Mouse (Mus musculus) forebrain, embryonic 10.5 days (tissue): ENCODE measurements around the gene Psmd6. TPM values are rescaled to one million over a fixed set of nuclear protein-coding genes. Genes with fewer than 3 reads are reported as not detected.

Source experiments
- DNase-seq: peaks from one replicate; pipeline ENCODE4 v3.0.0-alpha.2; 2017; ENCODE audit warnings: low spot score; ENCODE audit errors: extremely low spot score
- H3K27ac ChIP-seq: fragments of 300-500 bp; sonication (generic); 2 replicates; pipeline ENCODE4 v1.5.1; 2016; ENCODE audit warnings: mild to moderate bottlenecking
- H3K27me3 ChIP-seq: fragments of 300-500 bp; sonication (generic); 2 replicates; pipeline ENCODE4 v1.6.1; 2016; ENCODE audit warnings: mild to moderate bottlenecking; ENCODE audit not compliant: poor library complexity, severe bottlenecking
- H3K36me3 ChIP-seq: fragments of 300-500 bp; sonication (generic); replicated peaks from 2 replicates; pipeline ENCODE4 v1.6.1; 2016; ENCODE audit warnings: mild to moderate bottlenecking, moderate library complexity
- H3K4me1 ChIP-seq: fragments of 300-500 bp; sonication (generic); 2 replicates; pipeline ENCODE4 v1.6.1; 2016
- H3K4me3 ChIP-seq: fragments of 300-500 bp; sonication (generic); 2 replicates; pipeline ENCODE4 v1.5.1; 2016; ENCODE audit warnings: mild to moderate bottlenecking, moderate library complexity
- H3K9me3 ChIP-seq: fragments of 300-500 bp; sonication (generic); 2 replicates; pipeline ENCODE4 v1.6.1; 2016; ENCODE audit warnings: mild to moderate bottlenecking, moderate library complexity
- WGBS: fragments of 180-500 bp; shearing (Covaris S2); methylation state at CpG from one replicate; pipeline ENCODE4 v1.1.7; 2016; 5-methylcytosine and 5-hydroxymethylcytosine counted together
- polyA plus RNA-seq: library from polyadenylated mRNA; unstranded; fragments of >200 nt; fragmentation: Nextera tagmentation; extraction: Ambion mirVana; gene quantifications from 2 replicates; pipeline ENCODE4 v1.2.1, GENCODE M21; 2016

Psmd6 gene
- polyA plus RNA-seq: 294 and 295 TPM in 2 replicates

DNA sequence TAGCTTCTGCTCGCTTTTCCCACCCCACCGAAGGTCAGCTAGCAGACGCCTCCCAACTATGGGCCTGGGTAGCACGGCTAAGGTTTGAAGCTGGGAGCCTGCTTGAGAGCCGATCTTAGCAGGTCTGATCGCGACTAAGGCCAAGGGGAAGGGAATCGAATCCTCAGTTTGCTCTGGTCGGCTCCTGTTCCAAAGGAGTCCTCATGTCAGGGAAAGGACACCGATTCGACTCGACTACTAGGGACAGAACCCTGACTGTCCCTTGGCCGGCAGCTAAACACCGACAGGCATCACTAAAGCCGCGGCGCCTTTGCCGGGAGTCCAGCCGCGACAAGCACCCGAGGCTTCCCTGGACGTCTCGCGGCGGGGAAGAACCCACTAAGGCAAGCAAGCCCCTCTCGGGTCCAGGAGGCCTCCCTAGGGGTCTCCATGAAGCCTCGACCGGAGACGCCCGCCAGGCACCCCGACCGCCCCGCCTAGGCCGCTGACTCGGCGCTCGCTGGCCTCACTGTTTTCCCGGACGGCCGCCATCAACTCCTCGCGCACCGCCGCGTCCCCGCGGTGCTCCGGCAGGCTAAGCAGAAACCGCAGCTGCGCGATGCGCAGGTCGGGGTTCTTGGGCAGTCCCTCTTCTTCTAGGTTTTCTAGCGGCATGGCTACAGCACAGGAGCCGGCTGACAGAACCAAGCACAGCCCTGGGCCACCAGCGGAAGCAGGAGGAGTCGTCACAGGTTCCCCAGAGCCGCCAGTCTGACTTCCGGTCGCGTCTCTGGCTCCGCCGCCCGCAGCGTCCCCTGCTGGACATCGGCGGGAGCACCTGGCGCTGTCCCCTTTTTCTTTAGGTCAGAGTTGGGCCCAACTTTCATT lies at the start of gene Psmd6:
Psmd6 (minus strand) TSS at position 755 of the 867 bp plus-strand sequence.
- 1% methylated on average over 68 of the region's 68 CpGs for WGBS
- Histone ChIP-seq H3K4me3 (peak within 1 kb of the TSS; percentile 97), H3K9me3 (no peaks in the 10 kb centered on the region), H3K36me3 (peaks cover 41% of the 10 kb centered on the region), H3K4me1 (peaks cover 10% of the 10 kb centered on the region), H3K27ac (peak within 1 kb of the TSS; percentile 88), H3K27me3 (no peaks in the 10 kb centered on the region)
- DNase-seq: peak; percentile 89

DNA sequence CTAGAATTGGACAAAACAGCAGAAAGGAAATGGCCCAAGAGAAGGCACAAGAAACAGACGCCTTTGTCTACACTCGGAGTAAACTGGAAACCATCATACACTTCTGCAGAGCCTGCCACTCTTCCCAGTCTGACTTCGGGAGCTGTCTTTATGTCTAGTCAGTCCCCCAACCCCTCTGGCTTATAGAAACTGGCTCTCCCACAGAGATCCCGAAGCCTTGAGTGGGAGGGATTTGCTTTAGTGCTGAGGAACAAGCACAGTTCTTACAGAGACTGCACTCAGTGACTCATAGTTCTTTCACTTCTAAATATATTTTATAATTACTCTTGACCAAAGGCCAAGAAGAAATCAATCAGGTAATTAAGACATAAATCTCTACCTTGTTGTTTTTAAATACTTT lies 10.1 kb downstream of the Psmd6 start:
- H3K4me1 ChIP-seq: no peaks in the 10 kb centered on the region
- no peaks in the 10 kb centered on the region for H3K9me3 ChIP-seq
- WGBS: 79% methylated on average over 4 of the region's 4 CpGs
- no peak for DNase-seq
- no peak overlapping the region for H3K4me3 ChIP-seq
- H3K36me3 ChIP-seq: peaks cover 68% of the 10 kb centered on the region
- H3K27ac ChIP-seq: no peak overlapping the region
- no peaks in the 10 kb centered on the region for H3K27me3 ChIP-seq

DNA sequence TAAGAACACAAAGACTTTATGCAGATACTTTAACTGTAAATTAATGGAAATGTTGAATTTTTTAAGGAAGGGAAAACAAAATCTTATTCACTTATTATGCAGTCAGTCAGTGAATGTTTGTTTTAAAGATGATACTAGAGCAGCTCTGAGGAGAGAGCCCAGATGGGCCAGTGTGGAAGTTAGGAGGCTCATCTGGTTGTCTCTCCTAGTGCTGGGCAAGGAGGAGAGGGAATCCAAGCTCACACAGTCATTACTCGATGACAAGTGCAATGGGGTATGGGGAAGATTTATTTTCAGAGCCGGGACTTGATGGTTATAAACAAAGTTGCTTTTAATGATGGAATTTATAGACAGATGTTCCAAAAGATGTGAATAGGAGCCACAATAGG lies 15.9 kb downstream of the Psmd6 start:
- Histone ChIP-seq H3K27me3 (no peaks in the 10 kb centered on the region), H3K4me1 (no peaks in the 10 kb centered on the region), H3K9me3 (no peaks in the 10 kb centered on the region), H3K36me3 (peaks cover 53% of the 10 kb centered on the region), H3K27ac (no peak overlapping the region), H3K4me3 (no peak overlapping the region)
- WGBS: 87% methylated on average over 2 of the region's 2 CpGs
- no peak for DNase-seq

DNA sequence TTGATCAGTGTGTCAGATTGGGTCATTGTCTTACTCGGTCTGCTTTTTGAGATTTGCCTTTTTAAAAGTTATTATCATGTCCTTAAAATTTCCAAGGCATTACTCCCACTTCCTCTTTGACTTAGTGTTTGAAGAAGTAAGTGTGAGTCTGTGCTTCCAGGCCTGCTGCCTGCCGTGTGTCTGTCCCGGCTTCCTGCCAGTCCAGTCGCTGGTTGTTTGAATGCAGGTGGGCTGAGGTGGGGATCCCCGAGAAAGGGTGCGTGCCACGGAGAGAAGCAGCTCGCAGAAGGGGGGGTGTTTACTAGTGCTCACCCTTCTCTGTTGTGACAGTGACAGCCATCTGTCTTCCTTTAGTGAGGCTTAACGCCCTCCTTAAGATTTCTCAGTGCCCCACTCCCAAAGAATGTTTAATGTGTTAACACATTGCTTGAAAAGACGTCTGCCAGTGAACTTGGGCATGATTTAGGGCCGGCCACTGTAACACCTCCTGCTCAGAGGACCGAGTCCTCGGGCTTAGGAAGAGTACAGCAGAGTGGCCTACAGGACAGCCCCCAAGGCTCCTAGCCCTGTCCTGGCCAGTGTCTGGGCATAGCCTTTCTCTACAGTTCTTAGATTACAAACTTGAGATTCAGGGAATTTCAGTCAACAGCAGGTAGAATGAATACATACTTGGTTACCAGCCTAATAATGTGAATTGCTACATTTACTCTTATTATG lies 16.4 kb downstream of the Psmd6 start:
- WGBS: 84% methylated on average over 13 of the region's 13 CpGs
- DNase-seq: no peak
- no peak overlapping the region for H3K4me3 ChIP-seq

DNA sequence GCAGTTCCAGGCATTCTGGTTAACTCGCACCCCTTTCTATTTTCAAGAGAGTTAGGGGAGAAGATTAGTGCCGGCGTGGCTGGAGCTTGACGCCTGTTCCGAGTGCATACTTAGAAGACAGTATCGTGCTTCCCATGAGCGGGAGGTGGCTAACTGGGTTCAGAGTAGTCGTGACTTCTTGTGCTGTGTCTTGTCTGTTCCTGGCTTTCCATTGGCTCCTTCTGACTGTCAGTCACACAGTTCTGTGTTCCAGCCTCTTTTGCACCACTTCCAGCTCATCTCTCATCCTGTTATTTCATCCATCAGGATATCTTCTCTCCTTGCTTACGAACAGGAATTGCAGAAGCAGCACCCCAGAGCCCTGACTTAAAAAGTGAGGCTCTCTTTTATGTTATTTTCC lies 19.5 kb downstream of the Psmd6 start:
- H3K4me3 ChIP-seq: no peak overlapping the region
- no peaks in the 10 kb centered on the region for H3K4me1 ChIP-seq
- WGBS: 90% methylated on average over 9 of the region's 9 CpGs
- no peaks in the 10 kb centered on the region for H3K27me3 ChIP-seq
- H3K27ac ChIP-seq: no peak overlapping the region
- peaks cover 63% of the 10 kb centered on the region for H3K36me3 ChIP-seq
- DNase-seq: no peak
- no peaks in the 10 kb centered on the region for H3K9me3 ChIP-seq

More for the DNA sequence above, 16.4 kb downstream of the Psmd6 start:
- H3K27me3 ChIP-seq: no peaks in the 10 kb centered on the region
- H3K4me1 ChIP-seq: no peaks in the 10 kb centered on the region
- no peak overlapping the region for H3K27ac ChIP-seq
- no peaks in the 10 kb centered on the region for H3K9me3 ChIP-seq
- peaks cover 59% of the 10 kb centered on the region for H3K36me3 ChIP-seq

DNA sequence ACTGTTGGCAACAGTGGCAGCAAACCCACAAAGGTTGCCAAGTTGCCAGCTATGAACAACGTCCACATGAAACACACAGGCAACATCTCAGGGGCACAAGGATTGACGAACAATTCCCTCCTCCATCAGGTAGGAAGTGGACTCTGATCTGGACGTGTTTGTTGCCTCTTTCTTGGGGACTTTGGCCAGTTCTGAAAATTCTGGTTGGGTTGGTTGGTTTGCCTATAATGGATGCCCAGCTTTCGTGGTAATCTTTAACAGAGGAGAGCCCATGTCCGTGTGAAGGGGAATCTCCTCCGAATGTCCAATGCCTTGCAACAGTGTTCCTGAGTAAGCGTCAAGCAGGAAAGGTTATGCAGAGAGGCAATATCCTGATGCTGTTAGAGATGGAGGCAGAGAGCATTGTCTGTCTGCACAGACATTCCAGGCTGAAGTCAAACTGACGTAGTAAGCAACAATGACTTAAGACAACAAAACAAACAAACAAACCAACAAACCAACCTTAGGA lies 20.0 kb downstream of the Psmd6 start:
- no peak for DNase-seq
- Histone ChIP-seq H3K27me3 (no peaks in the 10 kb centered on the region), H3K9me3 (no peaks in the 10 kb centered on the region), H3K4me1 (peaks cover 3% of the 10 kb centered on the region), H3K36me3 (peaks cover 68% of the 10 kb centered on the region), H3K27ac (no peak overlapping the region), H3K4me3 (no peak overlapping the region)
- 92% methylated on average over 8 of the region's 8 CpGs for WGBS

DNA sequence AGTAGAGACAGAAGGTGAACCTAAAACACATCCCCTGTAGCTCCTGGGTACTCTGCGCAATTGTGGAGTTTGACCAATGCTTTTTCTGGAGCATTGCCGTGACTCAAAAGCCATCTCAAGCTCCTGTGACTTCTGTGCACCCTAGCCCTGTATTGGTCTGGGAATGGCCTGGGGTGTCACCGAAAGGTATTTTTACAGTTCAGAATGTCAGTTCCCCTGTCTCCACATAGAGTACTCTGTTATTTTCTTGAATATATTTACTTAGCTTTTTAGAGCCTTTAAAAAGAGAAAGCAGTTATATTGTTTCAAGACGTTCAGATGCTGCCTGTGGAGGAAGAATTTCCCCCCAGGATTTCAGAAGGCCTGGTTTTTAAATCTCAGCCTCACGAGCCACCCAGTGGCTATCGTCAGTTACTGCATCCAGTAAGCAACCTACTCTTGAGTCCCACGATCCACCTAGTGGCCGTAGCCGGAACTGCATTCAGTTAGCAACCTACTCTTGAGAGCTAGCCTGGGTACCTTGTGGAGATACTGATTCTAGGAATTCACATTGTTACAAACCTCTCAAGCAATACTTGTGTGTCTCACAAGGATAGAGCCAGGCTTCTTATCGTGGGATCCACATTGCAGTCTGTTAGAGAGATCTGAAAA lies 22.3 kb downstream of the Psmd6 start:
- Histone ChIP-seq H3K27ac (0 out of 2 replicates have a peak overlapping the region, but pooled peaks have one; percentile 30), H3K4me3 (no peak overlapping the region), H3K4me1 (peaks cover 16% of the 10 kb centered on the region), H3K9me3 (no peaks in the 10 kb centered on the region), H3K27me3 (no peaks in the 10 kb centered on the region), H3K36me3 (peaks cover 67% of the 10 kb centered on the region)
- WGBS: 29% methylated on average over 10 of the region's 10 CpGs
- DNase-seq: peak; percentile 84

DNA sequence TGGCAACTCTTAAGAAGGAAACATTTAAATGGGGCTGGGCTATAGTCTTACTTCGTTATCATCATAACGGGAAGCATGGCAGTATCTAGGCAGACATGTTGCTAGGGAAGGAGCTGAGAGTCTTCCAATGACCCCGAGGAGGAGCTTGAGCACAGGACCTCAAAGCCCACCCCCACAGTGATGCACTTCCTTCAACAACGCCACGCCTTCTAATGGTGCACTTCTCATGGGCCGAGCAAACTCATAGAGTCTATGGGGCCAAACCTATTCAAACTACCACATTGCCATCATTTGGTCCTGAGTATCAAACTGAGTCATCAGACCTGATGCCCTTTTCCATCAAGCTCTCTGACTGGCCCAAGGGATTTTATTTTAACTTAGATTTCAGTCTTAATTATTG lies 30.2 kb downstream of the Psmd6 start:
- peaks cover 11% of the 10 kb centered on the region for H3K4me1 ChIP-seq
- WGBS: 93% methylated on average over 6 of the region's 6 CpGs
- no peaks in the 10 kb centered on the region for H3K27me3 ChIP-seq
- no peak overlapping the region for H3K4me3 ChIP-seq
- H3K9me3 ChIP-seq: no peaks in the 10 kb centered on the region
- peaks cover 69% of the 10 kb centered on the region for H3K36me3 ChIP-seq
- no peak for DNase-seq
- H3K27ac ChIP-seq: no peak overlapping the region

DNA sequence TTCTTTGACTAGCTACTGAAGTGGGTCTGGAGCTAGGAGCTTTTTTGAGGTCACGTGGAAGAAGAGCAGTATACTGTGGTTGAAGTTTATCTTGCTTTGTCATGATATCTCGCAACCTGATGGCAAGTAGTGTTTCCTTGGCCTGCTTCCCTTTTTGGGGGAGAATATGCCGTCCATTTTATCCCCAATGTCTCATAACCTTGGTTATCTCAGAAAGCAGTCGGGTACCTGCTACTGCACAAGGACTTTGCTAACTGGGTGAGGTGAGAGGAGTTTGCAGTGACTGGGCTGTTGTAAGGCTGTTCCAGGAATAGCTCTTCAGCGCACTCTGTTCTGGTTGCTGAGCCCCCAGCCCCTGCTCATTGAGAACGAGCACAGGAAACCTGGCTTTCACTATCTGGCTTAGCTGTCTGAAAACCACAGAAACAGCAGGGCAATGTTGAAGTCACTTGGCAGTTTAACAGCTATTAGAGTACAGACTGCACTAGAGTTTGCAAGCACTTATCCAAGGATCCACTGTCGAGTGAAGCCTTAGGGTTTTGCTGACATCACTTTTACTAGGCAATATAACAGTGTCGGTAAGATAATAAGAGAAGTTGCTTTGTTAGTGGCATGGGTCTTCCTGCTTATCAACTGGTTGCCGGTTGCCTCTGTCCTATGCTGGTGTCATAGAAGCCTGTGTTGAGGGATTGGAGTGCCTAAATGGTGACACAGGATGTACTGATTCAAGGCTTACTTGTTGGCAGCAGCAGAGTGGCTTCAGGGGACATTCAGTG lies 32.6 kb downstream of the Psmd6 start:
- Histone ChIP-seq H3K27me3 (no peaks in the 10 kb centered on the region), H3K36me3 (peaks cover 64% of the 10 kb centered on the region), H3K27ac (no peak overlapping the region), H3K4me1 (no peaks in the 10 kb centered on the region), H3K4me3 (no peak overlapping the region), H3K9me3 (no peaks in the 10 kb centered on the region)
- DNase-seq: no peak
- WGBS: 90% methylated on average over 9 of the region's 9 CpGs

DNA sequence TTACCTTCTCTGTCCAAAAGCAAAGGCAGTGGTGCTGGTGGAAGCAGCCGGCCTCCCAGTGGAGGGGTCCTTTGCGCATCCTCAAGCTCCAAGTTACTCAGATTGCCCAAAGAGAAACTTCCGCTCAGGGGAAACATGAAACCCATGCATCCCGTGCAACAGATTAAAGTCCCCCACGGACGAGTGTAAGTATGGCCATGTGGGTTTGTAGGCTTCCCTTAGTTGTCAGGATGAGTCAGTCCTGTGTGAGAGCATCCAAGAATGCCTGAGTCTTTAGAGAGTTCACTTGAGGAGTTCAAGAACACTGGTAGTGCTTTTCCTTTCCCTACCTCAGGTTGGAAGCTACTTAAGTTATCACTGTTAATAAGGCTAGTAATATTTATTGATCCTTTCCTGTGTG lies 33.4 kb downstream of the Psmd6 start:
- H3K4me1 ChIP-seq: no peaks in the 10 kb centered on the region
- 91% methylated on average over 6 of the region's 6 CpGs for WGBS
- H3K4me3 ChIP-seq: no peak overlapping the region
- no peaks in the 10 kb centered on the region for H3K27me3 ChIP-seq
- peaks cover 56% of the 10 kb centered on the region for H3K36me3 ChIP-seq
- no peak for DNase-seq
- no peak overlapping the region for H3K27ac ChIP-seq
- H3K9me3 ChIP-seq: no peaks in the 10 kb centered on the region

DNA sequence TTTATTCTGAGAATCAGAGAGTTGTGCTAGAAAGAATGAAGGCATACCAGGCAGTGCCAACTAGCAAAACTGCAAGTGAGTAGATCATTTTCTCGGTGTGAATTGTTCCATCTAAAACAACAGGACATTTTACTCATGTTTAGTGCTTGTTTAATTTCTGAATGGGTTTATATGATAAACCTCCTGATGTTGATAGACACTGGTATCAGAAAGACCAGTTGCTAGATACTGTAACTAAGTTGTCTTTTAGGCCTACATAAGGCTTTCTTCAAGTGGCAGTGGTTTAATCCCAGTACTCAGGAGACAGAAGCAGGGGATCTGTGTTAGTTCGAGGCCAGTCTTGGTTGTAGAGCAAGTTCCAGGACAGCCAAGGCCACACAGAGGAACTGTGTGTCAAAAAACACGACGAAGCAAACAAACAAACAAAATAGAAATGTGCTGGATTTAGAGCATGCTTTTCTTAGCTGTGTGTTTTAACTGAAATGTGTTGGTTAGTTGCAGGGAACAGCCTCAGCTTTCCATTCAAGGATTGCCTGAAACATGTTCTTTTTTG lies 34.0 kb downstream of the Psmd6 start:
- WGBS: 86% methylated on average over 4 of the region's 4 CpGs
- DNase-seq: no peak
- no peaks in the 10 kb centered on the region for H3K4me1 ChIP-seq
- H3K9me3 ChIP-seq: no peaks in the 10 kb centered on the region
- no peaks in the 10 kb centered on the region for H3K27me3 ChIP-seq
- no peak overlapping the region for H3K27ac ChIP-seq
- peaks cover 50% of the 10 kb centered on the region for H3K36me3 ChIP-seq
- no peak overlapping the region for H3K4me3 ChIP-seq

DNA sequence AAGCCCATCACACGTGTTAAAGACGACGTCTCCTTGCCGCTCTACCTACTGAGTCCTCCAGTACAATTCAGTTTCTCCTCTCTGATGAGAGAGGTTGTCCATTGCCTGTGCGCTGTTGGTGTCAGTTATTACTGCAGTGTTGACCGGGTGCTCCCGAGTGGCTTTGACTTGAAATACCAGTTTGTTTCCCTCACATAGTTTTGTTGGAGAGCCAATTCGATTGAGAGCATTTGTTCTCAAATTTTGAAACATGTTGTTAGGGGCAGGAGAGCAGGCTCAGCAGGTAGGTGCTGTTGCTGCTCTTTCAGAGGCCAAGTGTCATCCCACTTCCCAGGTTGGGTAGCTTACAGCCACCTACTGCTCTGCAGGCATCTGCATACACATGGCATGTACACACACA lies 37.0 kb downstream of the Psmd6 start:
- no peak overlapping the region for H3K4me3 ChIP-seq
- H3K9me3 ChIP-seq: no peaks in the 10 kb centered on the region
- peaks cover 22% of the 10 kb centered on the region for H3K36me3 ChIP-seq
- no peaks in the 10 kb centered on the region for H3K27me3 ChIP-seq
- no peak overlapping the region for H3K27ac ChIP-seq
- no peak for DNase-seq
- H3K4me1 ChIP-seq: no peaks in the 10 kb centered on the region
- WGBS: 93% methylated on average over 8 of the region's 8 CpGs
